Mouse (Mus musculus): ENCODE data around the gene Pdcd1lg2.

- no peak for TF ChIP-seq CTCF (IDR thresholded peaks at IDR 0.05; ENCODE audit: low read depth)
- no peak for TF ChIP-seq EP300 (optimal IDR thresholded peaks at IDR 0.05)
Measured at GRCm38 (mm10) chr19:29518922-29519321, 108.2 kb downstream of the Pdcd1lg2 start.

Measured in stomach, postnatal 0 days (tissue).